Mouse (Mus musculus) frontal cortex, adult (tissue): Measurements from ENCODE around the gene Hand1.

Experiments
- ATAC-seq: cut with Nextera tagmentation; 2 replicates; pipeline ENCODE4 v1.9.2; 2017; ENCODE audit warnings: mild to moderate bottlenecking, moderate library complexity, mixed read lengths; ENCODE audit not compliant: low TSS enrichment

The Hand1 gene

DNA sequence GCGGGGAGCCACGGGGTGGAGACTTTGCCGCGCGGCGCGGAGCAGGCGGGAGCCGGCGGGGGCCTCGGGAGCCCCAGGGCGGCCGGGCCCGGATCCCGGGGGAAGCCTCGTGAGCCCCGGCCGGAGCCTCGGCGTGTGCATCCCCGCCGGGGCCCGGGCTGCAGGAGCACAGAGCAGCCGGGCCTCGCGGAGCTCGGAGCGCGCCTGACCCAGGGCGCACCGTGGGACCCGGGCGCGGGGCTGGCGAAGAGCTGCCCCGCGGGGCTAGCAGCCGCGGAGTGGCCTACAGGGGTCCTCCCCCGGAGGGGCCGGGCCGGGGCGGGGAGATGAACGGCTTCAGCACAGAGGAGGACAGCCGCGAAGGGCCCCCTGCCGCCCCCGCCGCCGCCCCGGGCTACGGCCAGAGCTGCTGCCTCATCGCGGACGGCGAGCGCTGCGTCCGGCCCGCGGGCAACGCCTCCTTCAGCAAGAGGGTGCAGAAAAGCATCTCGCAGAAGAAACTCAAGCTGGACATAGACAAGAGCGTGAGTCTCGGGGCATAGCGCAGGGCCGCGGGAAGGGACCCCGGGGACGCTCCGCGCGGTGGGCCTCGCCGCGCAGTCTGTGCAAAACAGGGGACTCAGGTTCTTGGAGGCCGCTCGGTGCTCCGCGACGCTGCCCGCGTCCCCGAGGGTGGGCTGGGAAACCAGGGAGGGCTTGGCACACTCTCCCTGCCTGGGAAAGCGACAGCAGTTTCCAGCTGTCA lies 30.7 kb downstream of the Hand1 start:
- peak; percentile 44 for ATAC-seq

DNA sequence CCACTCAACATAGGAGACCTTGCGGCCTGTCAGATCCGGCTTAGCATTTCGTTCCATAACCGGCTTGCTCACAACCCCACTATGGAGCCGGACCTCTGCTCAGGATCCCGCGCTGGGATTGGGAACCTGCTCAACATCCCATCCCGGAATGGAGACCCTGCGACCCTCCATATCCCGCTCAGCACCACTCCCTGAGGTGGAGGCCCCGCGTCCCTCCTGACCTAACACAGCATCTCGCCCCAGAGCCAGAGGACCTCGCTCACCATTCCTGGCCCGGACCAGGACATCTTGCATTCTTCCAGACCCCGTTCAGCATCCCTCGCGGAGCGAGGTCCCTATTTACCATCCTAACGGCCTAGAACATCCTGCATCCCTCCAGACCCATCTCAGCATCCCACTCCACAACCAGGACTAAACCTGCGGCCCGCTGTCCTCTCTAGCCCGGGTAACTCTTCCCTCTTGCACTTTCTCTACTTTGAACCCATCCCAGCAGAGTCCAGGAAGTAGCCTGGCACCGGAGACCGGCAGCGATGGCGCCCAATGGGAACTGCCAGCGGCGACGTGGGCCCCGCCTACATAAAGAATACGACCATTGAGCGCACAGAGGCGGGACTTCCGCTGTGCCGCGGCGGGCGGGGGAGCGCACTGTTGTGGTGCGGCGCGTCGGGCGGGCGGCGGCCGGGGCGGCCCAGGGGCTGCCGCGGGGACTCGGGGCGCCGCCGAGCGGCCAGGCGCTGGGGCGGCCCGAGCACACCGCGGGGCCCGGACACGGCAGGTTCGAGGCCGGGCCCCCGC lies 31.4 kb downstream of the Hand1 start, which contains the start of gene Sap30l:
Gene Sap30l, plus strand, starts transcription at position 667 of the 795 bp plus-strand sequence.
- ATAC-seq = peak; percentile 99

DNA sequence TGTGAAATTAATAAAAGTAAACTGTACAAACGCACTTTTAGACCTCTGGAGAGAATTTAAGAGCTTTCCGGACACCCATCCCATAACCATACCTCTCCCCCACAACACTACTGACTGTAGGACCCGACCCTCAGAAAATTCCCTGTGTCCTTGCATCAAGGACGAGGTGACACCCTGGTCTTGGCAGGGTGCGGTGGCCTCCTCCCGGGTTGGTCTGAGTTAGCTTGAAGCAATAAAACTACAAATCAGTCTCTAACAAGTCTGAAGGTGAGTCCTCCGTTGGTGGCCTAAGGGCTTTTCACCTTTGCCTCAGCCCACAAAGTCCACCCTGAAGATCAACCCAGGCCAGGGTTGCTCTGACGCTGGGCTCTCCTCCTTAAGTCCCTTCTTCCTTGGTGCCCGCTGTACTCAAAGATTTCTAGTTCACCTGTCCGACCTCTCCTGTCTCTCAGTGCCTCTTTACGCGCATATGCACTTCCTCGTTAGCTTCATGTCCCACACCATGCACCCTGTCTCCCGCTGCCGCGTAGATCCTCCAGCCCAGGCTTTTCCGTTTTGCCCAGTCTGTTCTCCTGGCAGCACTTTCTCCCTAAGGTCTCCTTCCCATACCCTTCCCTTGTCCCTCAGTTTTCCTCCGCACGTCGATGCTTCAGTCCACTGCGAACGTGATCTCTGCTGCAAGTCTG lies 32.2 kb downstream of the Hand1 start:
- 0 out of 2 replicates have a peak, but pooled peaks have one; percentile 4 for ATAC-seq

DNA sequence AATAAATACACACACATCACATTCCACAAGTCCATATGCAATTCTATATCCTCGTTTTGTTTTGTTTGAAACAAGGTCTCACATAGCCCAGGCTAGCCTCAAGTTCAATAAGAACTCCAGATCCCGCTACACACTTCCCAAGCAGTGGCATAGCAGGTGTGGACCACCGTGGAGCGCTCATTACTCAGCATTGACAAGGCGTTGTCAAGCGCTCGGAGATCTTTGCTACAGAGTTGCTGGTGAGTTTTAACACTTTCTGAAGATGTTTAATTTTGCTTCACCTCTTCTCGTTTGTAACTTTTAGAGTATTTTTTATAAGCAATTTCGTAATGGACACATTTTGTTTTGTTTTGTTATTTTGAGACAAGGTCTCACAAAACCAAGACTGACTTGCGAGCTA lies 33.2 kb downstream of the Hand1 start:
- ATAC-seq = no peak

DNA sequence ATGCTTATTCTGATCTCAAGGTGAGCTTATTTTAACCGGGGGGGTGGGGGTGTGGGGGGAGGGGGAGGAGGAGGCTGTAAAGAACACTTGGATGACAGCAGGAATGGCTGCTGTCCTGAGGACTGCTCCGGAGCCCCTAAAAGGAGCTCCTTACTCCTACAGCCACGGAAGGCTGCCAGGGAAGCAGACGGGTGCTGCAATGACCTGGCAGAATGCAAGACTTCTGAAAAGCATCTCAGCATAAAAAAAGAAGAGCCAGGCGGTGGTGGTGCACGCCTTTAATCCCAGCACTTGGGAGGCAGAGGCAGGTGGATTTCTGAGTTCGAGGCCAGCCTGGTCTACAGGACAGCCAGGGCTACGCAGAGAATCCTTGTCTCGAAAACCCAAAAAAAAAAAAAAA lies 34.8 kb downstream of the Hand1 start:
- no peak for ATAC-seq

DNA sequence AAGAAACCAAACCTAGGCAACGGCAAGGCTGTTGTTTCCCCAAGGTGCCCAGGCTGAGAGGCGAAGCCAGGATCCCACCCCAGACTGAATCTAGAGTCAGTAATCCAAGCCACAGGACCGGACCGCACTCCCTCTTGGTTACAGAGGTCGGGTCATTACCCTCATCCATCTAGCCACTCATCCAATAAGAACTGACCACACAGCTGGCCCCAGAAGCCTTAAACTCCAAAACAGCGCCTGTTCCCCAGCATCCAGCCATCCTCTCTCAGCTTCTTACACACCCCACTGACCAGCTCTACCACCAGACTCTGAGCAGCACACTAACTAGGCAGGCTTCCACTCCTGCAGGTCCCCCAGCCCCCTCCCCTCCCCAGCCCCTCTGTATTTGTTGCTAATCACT lies 37.5 kb downstream of the Hand1 start:
- no peak for ATAC-seq

DNA sequence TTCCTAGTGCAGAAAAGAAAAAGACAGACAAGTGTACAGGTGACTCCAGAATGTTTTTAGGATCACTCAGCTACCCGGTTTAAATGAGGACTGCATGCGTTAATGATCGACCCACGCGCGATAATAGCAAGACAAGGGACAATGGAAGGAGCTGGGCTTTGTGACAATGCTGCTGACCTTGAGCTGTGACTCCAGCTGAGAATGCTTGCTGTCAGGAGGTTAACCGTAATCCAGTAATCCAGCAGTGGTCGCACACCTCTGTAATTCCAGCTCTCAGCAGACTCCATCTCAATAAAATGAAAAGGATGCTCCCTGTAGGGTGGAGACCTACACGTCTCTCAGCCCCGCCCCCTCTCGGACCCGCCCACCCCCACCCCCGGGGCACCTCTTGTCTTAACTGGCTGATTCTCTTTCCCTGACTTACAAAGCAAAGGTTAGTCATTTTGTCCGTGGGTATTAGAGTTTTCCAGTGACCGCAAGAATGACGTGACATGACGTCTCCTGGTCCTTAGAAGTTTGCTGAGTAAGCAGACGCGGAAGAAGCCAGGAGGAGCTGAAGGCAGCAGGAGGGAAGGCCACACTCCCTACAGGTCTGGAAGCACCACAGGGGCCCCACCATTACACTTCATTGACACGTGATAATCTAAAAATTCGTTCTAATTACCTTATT lies 41.6 kb downstream of the Hand1 start:
- ATAC-seq = no peak

DNA sequence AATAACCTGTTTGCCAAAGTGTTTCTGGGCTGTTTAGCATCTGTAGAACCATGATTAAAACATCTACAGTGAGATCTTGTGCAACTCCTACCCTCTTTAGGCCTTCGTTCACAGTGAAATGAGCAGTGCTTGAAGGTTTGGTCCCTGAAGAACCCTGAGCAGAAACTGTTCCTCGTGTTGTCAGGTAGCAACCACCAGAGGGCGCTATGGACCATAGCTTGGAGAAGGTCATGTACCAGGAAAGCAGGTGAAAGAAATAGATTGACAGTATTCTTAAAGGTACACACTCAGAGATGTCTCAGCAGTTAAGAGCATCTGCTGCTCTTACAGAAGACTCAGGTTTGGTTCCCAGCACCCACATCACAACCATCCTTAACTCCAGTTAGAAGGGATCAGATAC lies 44.7 kb downstream of the Hand1 start:
- no peak for ATAC-seq

DNA sequence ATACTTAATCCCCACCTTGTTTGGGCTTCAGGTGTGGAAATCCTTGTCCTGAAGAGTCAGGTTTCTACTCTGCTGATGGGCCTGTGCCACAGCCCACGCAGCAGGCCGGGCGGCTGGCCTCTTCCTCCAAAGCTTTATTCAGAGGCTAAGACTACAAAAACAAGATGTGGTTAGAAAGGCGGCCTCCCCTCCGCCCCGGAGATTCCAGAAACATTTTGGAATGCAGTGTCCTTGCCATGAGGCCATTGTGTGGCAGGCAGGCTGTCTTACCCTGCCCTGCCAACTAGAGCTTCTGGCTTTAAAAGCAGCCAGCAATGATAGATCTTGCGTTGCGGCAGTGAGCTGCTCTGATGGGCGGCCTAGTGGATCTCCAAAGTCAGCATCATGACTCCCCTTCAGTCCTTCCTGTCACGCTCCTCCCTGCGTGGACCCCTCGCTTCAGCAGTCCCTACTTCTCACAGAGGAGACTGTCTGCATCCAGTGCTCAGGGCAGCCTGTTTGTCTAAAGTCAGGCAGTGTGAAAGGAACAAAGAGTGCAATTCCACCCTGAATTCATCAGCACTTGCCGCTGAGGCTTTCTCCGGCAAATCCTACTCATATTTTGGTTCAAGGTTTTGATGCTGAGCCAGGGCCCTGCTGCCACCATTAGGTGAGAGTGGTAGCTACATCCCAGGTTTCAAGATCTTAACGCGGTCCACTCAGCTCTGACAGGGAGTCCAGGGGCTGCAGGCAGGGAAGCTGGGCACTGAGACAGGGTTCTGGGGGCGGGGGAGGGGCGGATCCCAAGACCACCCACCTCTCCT lies 45.8 kb downstream of the Hand1 start:
- ATAC-seq = peak; percentile 77

DNA sequence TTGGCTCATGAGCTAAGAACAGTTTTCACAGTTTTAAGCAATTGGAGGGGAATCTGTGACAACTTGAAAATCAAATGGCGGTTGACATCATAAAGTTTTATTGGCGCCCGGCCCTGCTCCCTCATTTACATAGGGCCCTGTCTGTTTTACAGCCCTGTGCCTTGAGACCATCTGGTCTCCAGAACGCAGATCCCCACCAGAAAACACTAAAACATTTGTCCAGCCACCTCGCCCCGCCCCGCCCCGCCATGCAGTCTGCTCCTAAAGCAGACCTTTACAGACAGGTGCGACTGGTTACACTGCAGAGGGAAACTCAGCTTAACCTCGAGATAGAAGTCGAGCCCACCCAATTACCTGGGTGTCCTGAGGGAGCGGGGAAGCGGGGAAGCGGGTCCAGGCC lies 52.8 kb downstream of the Hand1 start:
- ATAC-seq = no peak
